Mouse (Mus musculus): Measurements from ENCODE around the gene Pgrmc2.

Pgrmc2 gene

GRCm38 (mm10) chr3:41070519-41070918 lies 12.3 kb downstream of the Pgrmc2 start:
- DNase-seq (ENCODE audit: low read depth, low spot score): no peak

- no peak for DNase-seq (ENCODE audit: low read depth, low spot score)
Observed at GRCm38 (mm10) chr3:41065320-41065719, 17.5 kb downstream of the Pgrmc2 start.

GRCm38 (mm10) chr3:41062758-41063157 lies 20.1 kb downstream of the Pgrmc2 start:
- DNase-seq (ENCODE audit: low read depth, low spot score): no peak

- DNase-seq (ENCODE audit: low read depth, low spot score): peak; percentile 34
Observed at GRCm38 (mm10) chr3:41061831-41062565, 20.8 kb downstream of the Pgrmc2 start.

GRCm38 (mm10) chr3:41059249-41059648 lies 23.6 kb downstream of the Pgrmc2 start:
- DNase-seq (ENCODE audit: low read depth, low spot score): no peak

GRCm38 (mm10) chr3:41058395-41058794 lies 24.5 kb downstream of the Pgrmc2 start:
- DNase-seq (ENCODE audit: low read depth, low spot score): peak; percentile 75

- no peak for DNase-seq (ENCODE audit: low read depth, low spot score)
Observed at GRCm38 (mm10) chr3:41053334-41053733, 29.5 kb downstream of the Pgrmc2 start.

- DNase-seq (ENCODE audit: low read depth, low spot score): no peak
Observed at GRCm38 (mm10) chr3:41047838-41048237, 35.0 kb downstream of the Pgrmc2 start.

GRCm38 (mm10) chr3:41043756-41044354 lies 39.0 kb downstream of the Pgrmc2 start:
- DNase-seq (ENCODE audit: low read depth, low spot score): no peak

GRCm38 (mm10) chr3:41042195-41042938 lies 40.5 kb downstream of the Pgrmc2 start:
- peak; percentile 38 for DNase-seq (ENCODE audit: low read depth, low spot score)

GRCm38 (mm10) chr3:41041241-41041640 lies 41.6 kb downstream of the Pgrmc2 start:
- no peak for DNase-seq (ENCODE audit: low read depth, low spot score)

GRCm38 (mm10) chr3:41038297-41038916 lies 44.4 kb downstream of the Pgrmc2 start:
- no peak for DNase-seq (ENCODE audit: low read depth, low spot score)

- no peak for DNase-seq (ENCODE audit: low read depth, low spot score)
Observed at GRCm38 (mm10) chr3:41031286-41032210, 51.3 kb downstream of the Pgrmc2 start.

- no peak for DNase-seq (ENCODE audit: low read depth, low spot score)
Observed at GRCm38 (mm10) chr3:41030705-41031104, 52.1 kb downstream of the Pgrmc2 start.

GRCm38 (mm10) chr3:41021980-41022379 lies 60.9 kb downstream of the Pgrmc2 start:
- DNase-seq (ENCODE audit: low read depth, low spot score): peak; percentile 68

- DNase-seq (ENCODE audit: low read depth, low spot score): no peak
Observed at GRCm38 (mm10) chr3:41020687-41021086, 62.2 kb downstream of the Pgrmc2 start.

- DNase-seq (ENCODE audit: low read depth, low spot score): no peak
Observed at GRCm38 (mm10) chr3:41018022-41018608, 64.7 kb downstream of the Pgrmc2 start.

Measured in telencephalon, adult 2 months (tissue).